Mouse (Mus musculus) cerebellum, adult 2 months (tissue): ENCODE data around the gene Dmkn.
"Not testable (repeated sequence)": the region's sequence is repeated elsewhere in the genome, so short reads cannot be mapped to it uniquely, and the experiment has no call there.

Experiments used
- CTCF ChIP-seq: fragments of 200-500 bp; IDR thresholded peaks from 2 replicates; pipeline ENCODE4 v1.5.1; 2011; ENCODE audit warnings: low read depth, mild to moderate bottlenecking, control low read depth, low read length, moderate library complexity, borderline replicate concordance; ENCODE audit not compliant: insufficient read depth
- POLR2A ChIP-seq: fragments of 200-500 bp; IDR thresholded peaks from 2 replicates; pipeline ENCODE4 v1.6.1; 2011; ENCODE audit warnings: low read length, control low read depth, borderline replicate concordance; ENCODE audit not compliant: insufficient read depth

DNA sequence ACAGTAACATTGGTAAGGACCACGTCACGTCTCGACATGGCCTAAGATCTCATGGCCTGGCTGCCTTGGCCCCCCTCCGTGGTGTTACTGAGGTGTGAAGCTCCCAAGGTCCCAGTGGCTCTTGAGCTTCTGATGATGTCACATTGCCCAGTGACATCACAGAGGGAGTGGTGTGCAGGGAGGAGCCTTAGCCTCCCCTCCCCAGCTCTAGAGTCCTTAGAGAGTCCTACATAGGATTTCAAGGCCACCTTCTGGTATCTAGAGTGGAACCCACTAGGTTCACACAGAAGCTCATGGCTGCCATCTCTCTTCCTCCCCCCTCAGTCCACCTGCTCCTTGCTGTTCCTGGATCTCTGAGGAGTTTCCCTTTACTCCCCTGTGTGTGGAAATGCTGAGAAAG, 19.9 kb upstream of the Dmkn start, which contains the start of gene Gapdhs:
- not testable (repeated sequence) for TF ChIP-seq POLR2A, CTCF
